Mouse (Mus musculus) kidney, postnatal 0 days (tissue): Measurements from ENCODE around the gene Dmpk. TPM values are rescaled to one million over a fixed set of nuclear protein-coding genes. Genes with fewer than 3 reads are reported as not detected.

Experiments
- ATAC-seq: fragments of 200-750 bp; cut with Nextera tagmentation; replicated peaks from 2 replicates; pipeline ENCODE4 v1.8.0; 2017; ENCODE audit warnings: low read depth, moderate number of reproducible peaks, moderate TSS enrichment, moderate library complexity; ENCODE audit not compliant: low FRiP score
- DNase-seq: peaks from one replicate; pipeline ENCODE4 v3.0.0-alpha.2; 2016; ENCODE audit warnings: low spot score
- H3K27ac ChIP-seq: fragments of 300-500 bp; sonication (generic); 2 replicates; pipeline ENCODE4 v1.5.1; 2014; ENCODE audit warnings: mild to moderate bottlenecking
- H3K27me3 ChIP-seq: fragments of 300-500 bp; sonication (generic); 2 replicates; pipeline ENCODE4 v1.6.1; 2014; ENCODE audit warnings: low read length, mixed read lengths; ENCODE audit not compliant: insufficient read depth
- H3K36me3 ChIP-seq: fragments of 300-500 bp; sonication (generic); 2 replicates; pipeline ENCODE4 v1.6.1; 2014; ENCODE audit warnings: low read length, mixed read lengths; ENCODE audit not compliant: insufficient read depth
- H3K4me1 ChIP-seq: fragments of 300-500 bp; sonication (generic); replicated peaks from 2 replicates; pipeline ENCODE4 v1.6.1; 2014; ENCODE audit warnings: antibody characterized with exemption, low read length, mixed read lengths; ENCODE audit not compliant: insufficient read depth
- H3K4me2 ChIP-seq: fragments of 300-500 bp; sonication (generic); 2 replicates; pipeline ENCODE4 v1.6.1; 2014; ENCODE audit warnings: mild to moderate bottlenecking, low read length, moderate library complexity, mixed read lengths
- H3K4me3 ChIP-seq: fragments of 300-500 bp; sonication (generic); replicated peaks from 2 replicates; pipeline ENCODE4 v1.5.1; 2014; ENCODE audit warnings: low read depth, low read length
- H3K9ac ChIP-seq: fragments of 300-500 bp; sonication (generic); 2 replicates; pipeline ENCODE4 v1.6.1; 2014; ENCODE audit warnings: low read depth, low read length
- H3K9me3 ChIP-seq: fragments of 300-500 bp; sonication (generic); replicated peaks from 2 replicates; pipeline ENCODE4 v1.6.1; 2016; ENCODE audit warnings: low read length, inconsistent platforms, mixed read lengths
- CTCF ChIP-seq: IDR thresholded peaks from 2 replicates; pipeline ENCODE4 v1.5.1; 2016; ENCODE audit warnings: antibody characterized with exemption, low read depth, mild to moderate bottlenecking, moderate library complexity
- WGBS: fragments of 180-500 bp; shearing (Covaris S2); extraction: QIAGEN DNeasy Blood & Tissue Kit; methylation state at CpG from one replicate; pipeline ENCODE4 v1.1.7; 2014; 5-methylcytosine and 5-hydroxymethylcytosine counted together
- polyA plus RNA-seq: library from polyadenylated mRNA; unstranded; fragments of >200 nt; fragmentation: Nextera tagmentation; extraction: Ambion mirVana; gene quantifications from 2 replicates; pipeline ENCODE4 v1.2.1, GENCODE M21; 2015

Dmpk gene
- polyA plus RNA-seq, 1 experiment from 2014 or later: 11.6 TPM

GRCm38 (mm10) chr7:19097217-19097616, 13.6 kb downstream of the Dmpk start:
- H3K9me3 ChIP-seq: no peaks in the 10 kb centered on the region
- H3K4me2 ChIP-seq: no peak overlapping the region
- H3K27me3 ChIP-seq: no peaks in the 10 kb centered on the region
- no peak overlapping the region for H3K4me3 ChIP-seq
- ATAC-seq: no peak
- no peak overlapping the region for H3K27ac ChIP-seq
- no peak for TF ChIP-seq CTCF
- no peak overlapping the region for H3K9ac ChIP-seq
- peaks cover 17% of the 10 kb centered on the region for H3K4me1 ChIP-seq
- WGBS: 65% methylated on average over 2 of the region's 2 CpGs
- no peaks in the 10 kb centered on the region for H3K36me3 ChIP-seq
- DNase-seq: no peak

- Histone ChIP-seq H3K4me3 (no peak overlapping the region), H3K4me1 (peaks cover 13% of the 10 kb centered on the region), H3K9me3 (no peaks in the 10 kb centered on the region), H3K4me2 (no peak overlapping the region), H3K9ac (no peak overlapping the region), H3K36me3 (no peaks in the 10 kb centered on the region), H3K27me3 (no peaks in the 10 kb centered on the region), H3K27ac (no peak overlapping the region)
- no peak for ATAC-seq
- DNase-seq: no peak
- TF ChIP-seq CTCF: no peak
These were observed 14.2 kb downstream of the Dmpk start for GRCm38 (mm10) chr7:19097863-19098262.

GRCm38 (mm10) chr7:19098811-19099210, 15.2 kb downstream of the Dmpk start:
- Histone ChIP-seq H3K4me2 (no peak overlapping the region), H3K27ac (no peak overlapping the region), H3K9ac (no peak overlapping the region), H3K4me1 (peaks cover 13% of the 10 kb centered on the region), H3K4me3 (no peak overlapping the region), H3K36me3 (no peaks in the 10 kb centered on the region), H3K27me3 (no peaks in the 10 kb centered on the region), H3K9me3 (no peaks in the 10 kb centered on the region)
- ATAC-seq (no peak), DNase-seq (no peak)
- WGBS: 74% methylated on average over 7 of the region's 7 CpGs
- TF ChIP-seq CTCF: no peak

- 67% methylated on average over 1 of the region's 1 CpGs for WGBS
- no peak for ATAC-seq
- no peak for TF ChIP-seq CTCF
These were observed 16.6 kb downstream of the Dmpk start for GRCm38 (mm10) chr7:19100290-19100689.

GRCm38 (mm10) chr7:19103741-19104140, 20.1 kb downstream of the Dmpk start:
- H3K36me3 ChIP-seq: no peaks in the 10 kb centered on the region
- H3K9me3 ChIP-seq: no peaks in the 10 kb centered on the region
- no peaks in the 10 kb centered on the region for H3K27me3 ChIP-seq
- H3K27ac ChIP-seq: no peak overlapping the region
- TF ChIP-seq CTCF: no peak
- no peak for DNase-seq
- no peak overlapping the region for H3K4me3 ChIP-seq
- H3K4me2 ChIP-seq: no peak overlapping the region
- no peak for ATAC-seq
- H3K4me1 ChIP-seq: no peaks in the 10 kb centered on the region
- no peak overlapping the region for H3K9ac ChIP-seq

More at GRCm38 (mm10) chr7:19100290-19100689, 16.6 kb downstream of the Dmpk start:
- Histone ChIP-seq H3K27ac (no peak overlapping the region), H3K9me3 (no peaks in the 10 kb centered on the region), H3K4me2 (no peak overlapping the region), H3K4me1 (peaks cover 13% of the 10 kb centered on the region), H3K9ac (no peak overlapping the region), H3K27me3 (no peaks in the 10 kb centered on the region), H3K36me3 (no peaks in the 10 kb centered on the region), H3K4me3 (no peak overlapping the region)
- DNase-seq: no peak

- no peak overlapping the region for H3K27ac ChIP-seq
- WGBS: 87% methylated on average over 2 of the region's 2 CpGs
- TF ChIP-seq CTCF: no peak
- H3K4me2 ChIP-seq: no peak overlapping the region
- H3K9ac ChIP-seq: no peak overlapping the region
- ATAC-seq (no peak), DNase-seq (no peak)
- no peaks in the 10 kb centered on the region for H3K36me3 ChIP-seq
- H3K27me3 ChIP-seq: no peaks in the 10 kb centered on the region
- no peak overlapping the region for H3K4me3 ChIP-seq
- H3K4me1 ChIP-seq: no peaks in the 10 kb centered on the region
- no peaks in the 10 kb centered on the region for H3K9me3 ChIP-seq
These were observed 20.8 kb downstream of the Dmpk start for GRCm38 (mm10) chr7:19104486-19104885.

GRCm38 (mm10) chr7:19107436-19107835, 23.8 kb downstream of the Dmpk start:
- ATAC-seq (no peak), DNase-seq (no peak)
- Histone ChIP-seq H3K36me3 (no peaks in the 10 kb centered on the region), H3K4me3 (no peak overlapping the region), H3K9ac (no peak overlapping the region), H3K4me1 (no peaks in the 10 kb centered on the region), H3K27ac (no peak overlapping the region), H3K4me2 (no peak overlapping the region), H3K27me3 (no peaks in the 10 kb centered on the region), H3K9me3 (no peaks in the 10 kb centered on the region)
- TF ChIP-seq CTCF: no peak
- WGBS: 54% methylated on average over 3 of the region's 3 CpGs
